Mouse (Mus musculus) monocyte, adult 5-6 weeks (primary cell): ENCODE data around the gene Csnk1g2. TPM values are rescaled to one million over a fixed set of nuclear protein-coding genes. Genes with fewer than 3 reads are reported as not detected.

Experiments
- ATAC-seq: fragments of 153-309, 156-312 bp; replicated peaks from 2 replicates; pipeline ENCODE4 v1.8.0; 2017; ENCODE audit warnings: mild to moderate bottlenecking; ENCODE audit not compliant: low TSS enrichment, insufficient number of reproducible peaks, severe bottlenecking, poor library complexity, low FRiP score
- total RNA-seq: library from RNA; stranded (forward); fragments of 200-1000, 200-491, 200-594 nt; gene quantifications from 3 replicates; pipeline ENCODE4 v1.2.3, GENCODE M21; 2017

Gene Csnk1g2
- total RNA-seq, result 174 to 193 TPM (median 192 TPM) in 3 replicates

DNA sequence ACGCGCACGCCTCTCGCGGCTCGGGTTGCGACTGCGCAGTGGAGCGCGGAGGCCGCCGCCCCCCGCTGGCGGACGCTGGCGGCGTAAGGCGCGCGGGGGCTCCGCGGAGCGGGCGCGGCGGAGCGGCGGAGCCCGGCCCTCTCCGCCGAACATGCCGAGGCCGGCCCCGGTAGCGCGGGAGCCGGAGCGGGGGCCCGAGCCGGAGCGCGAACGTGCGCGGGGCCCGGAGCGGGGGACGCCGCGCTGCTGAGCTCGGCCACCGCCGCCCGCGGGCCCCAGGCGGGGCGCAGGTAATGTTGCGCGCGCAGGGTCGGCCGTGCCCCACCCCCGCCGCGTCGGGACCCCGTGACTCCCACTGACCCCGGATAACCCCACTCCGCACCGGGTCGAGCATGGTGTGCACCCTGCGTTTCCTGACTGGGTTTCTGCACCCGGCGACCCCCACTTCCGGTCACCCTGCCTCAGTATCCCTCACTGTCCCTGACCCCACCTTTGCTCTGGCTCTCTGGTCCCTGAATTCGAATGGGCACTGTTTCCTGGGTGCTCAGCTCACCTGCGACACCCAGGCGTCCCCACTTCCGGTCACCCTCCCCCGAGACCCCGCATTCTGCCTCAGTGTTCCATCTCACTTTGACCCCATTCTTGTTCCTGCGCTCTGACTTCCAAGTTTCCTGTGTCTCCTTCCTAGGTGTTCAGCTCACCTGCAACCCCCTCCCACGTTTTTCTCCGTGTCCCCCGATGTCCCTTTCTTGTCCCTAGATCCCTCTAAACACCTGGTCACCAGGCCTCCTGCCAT lies at the start of gene Csnk1g2:
TSS of gene Csnk1g2 (plus strand) at position 178 of the 796 bp plus-strand sequence.
- ATAC-seq, result no peak

DNA sequence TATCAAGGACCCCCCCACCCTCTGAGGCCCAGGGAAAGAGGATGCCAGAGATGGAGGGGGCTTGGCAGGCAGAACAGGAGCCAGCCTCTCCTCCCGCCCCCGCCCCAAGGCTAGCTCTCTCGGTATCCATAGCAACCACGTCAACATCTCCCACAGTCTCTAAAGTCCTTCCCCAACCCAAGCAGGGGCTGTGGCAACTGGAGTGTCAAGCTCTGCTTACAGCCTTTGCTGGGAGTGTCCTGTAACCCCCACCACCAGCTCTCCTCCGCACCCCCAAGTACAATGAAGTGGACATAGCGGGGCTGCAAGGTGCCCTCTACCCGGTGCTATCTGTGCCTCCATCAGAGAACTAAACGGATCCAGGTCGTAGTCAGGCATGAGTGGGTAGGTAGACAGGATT lies 48.7 kb upstream of the Csnk1g2 start:
- no peak for ATAC-seq

DNA sequence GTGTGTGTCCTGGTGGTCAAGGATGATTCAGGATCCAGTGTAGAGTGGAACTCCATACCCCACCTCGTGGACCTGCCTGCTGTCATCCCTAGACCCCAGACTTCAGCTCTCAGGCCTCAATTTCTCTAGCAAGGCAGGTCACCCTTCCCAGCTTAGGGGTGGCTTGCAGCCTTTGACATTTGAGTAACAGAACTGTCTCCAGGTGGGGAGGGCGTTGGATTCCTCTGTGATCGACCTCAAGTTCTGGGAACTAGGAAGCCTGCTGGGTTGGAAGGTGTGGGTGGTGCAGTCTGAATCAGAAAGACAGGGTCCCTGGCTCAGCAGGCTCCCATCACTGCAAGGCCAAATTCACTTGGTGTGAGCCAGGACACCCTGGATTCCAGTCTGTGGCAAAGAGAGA lies 47.7 kb upstream of the Csnk1g2 start:
- ATAC-seq, result no peak

- no peak for ATAC-seq
Measured at GRCm38 (mm10) chr10:80575925-80576324, 46.7 kb upstream of the Csnk1g2 start.

GRCm38 (mm10) chr10:80576351-80577194 lies 46.1 kb upstream of the Csnk1g2 start:
- ATAC-seq, result no peak

DNA sequence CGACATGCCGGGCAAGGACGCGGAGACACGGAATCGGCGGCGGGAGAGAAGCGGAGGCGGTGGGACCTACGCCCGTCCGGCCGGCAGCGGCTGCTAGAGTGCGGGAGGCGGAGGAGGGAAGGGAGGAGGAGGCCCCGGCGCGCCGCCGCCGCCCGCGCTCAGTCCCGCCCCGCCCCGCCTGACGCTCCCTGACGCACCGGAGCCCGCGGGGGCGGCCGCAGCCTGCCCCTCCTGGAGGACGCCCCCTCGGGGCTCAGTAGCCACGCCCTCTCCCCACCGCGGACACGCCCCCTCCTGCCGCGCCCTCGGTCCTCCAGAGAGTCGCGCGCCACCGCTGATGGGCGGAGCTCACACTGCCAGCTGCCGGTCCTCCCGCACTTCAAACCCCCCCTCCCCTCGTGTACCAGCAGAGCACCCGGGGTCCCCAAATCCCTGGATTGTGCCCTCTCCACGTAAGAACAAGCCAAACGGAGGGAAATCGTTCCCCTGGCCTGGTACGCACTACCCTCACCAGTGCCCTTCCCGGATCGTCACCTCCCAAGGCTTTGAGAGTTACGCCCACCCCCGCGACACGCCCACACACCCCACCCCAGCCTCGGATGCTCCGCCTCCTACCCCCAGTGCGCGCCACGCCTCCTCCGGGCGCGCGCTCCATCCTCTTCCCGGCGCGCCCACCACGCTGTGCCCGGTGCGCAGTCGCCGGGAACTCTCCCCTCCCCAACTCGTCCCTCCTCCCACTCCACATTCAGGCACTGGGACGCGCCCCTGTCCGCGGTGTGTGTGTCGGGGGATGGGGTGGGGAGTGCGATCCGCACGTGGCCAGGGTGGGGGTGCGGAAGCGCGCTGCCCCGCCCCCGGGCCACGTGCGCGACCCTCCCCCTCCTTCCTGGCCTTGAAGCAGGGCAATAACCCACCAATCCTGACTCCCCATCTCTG lies 45.2 kb upstream of the Csnk1g2 start, which contains the start of gene Klf16:
TSS of gene Klf16 (minus strand) at position 127 of the 936 bp plus-strand sequence.
- peak; percentile 60 for ATAC-seq

DNA sequence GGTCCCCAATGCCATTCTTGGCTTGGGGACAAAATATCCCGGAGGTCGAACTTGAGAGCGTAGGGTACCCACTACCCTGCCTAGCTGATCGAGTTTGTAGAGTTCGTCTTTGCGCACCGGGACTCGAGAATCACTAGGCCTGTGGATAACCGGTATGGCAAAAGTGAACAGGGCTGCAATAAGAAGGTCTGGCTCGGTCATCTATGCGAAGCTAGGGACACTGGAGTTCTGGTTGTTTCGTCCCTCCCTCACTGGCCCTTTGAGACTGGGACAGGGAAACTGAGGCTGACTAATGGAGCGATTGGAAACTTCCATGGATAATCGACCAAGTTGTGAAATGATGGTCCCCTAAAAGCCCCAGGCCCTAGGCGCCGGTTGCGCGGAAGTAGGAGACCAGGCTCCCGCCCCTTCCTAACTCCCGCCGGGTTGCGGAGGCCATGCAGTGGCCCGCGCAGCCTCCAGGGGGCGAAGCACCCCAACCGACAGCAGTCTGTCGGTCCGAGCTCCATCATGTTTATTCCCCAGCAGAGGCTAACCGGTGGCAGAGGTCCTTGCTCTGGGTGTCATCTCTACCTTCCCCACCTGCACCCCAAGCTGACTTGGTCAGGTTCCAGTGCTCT lies 44.4 kb upstream of the Csnk1g2 start:
- ATAC-seq, result peak; percentile 58

DNA sequence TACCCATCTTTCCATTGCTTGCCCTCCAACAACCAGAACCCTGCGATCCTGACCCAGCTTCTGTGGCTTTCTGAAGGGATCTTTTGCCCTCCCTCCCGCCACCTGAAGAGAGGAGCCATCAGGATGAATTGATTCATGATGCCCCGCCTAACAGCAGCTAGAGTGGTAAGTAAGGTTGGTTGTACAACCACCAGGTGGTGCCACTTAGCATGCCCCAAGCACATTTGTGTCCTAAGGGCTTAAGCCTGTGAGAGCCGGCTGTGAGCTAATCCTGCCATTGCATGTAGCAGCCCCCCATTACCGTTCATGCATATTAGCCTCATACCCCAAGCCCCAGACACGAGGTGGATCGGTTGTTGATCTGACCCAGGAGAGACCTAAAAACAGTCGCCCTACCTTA lies 43.7 kb upstream of the Csnk1g2 start:
- ATAC-seq, result no peak

GRCm38 (mm10) chr10:80583047-80583446 lies 39.6 kb upstream of the Csnk1g2 start:
- no peak for ATAC-seq

GRCm38 (mm10) chr10:80584045-80584488 lies 38.6 kb upstream of the Csnk1g2 start:
- ATAC-seq, result no peak

DNA sequence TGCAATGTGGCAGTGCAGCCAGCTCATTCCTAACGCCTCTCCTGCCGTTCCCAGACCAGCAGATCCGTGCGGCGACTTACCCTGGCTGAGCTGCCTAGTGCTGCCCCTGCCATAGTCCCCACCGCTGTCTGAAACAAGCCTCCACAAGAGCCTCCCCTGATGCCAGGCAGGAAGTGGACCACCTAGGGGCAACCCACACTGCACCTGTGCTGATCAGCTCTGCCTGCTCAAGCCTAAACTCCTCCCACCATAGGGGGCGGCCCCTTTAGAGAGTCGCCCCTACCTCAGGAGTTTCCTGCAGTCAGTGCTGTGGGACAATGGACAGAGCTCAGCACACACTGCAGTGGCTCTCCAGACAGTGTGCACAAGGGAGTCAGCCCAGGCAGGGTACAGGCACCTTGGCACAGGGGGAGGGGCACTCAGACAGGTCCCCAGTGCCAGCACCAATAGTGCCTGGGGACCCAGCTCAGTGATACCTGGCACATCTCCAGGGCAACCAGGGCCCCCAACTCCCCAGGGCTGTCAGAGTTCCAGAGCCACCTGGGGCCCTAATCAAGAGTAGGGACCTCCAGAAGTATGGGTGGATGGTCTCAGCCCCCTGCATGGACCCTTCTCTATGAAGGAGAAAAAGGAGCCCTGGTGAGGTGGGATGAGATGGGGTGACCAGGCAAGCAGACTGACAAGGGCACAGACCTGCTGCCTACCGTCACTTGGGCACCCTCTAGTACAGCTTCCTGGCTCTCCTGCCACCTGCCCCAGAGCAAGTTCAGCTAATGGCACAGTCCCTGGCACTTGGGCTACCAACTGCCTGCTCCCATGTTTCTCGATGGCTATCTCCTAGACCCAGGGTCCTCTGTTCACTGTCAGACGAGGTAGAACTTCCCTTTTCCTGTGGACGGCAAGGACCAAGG lies 37.7 kb upstream of the Csnk1g2 start:
- ATAC-seq, result no peak

- no peak for ATAC-seq
Measured at GRCm38 (mm10) chr10:80585581-80585980, 37.1 kb upstream of the Csnk1g2 start.

DNA sequence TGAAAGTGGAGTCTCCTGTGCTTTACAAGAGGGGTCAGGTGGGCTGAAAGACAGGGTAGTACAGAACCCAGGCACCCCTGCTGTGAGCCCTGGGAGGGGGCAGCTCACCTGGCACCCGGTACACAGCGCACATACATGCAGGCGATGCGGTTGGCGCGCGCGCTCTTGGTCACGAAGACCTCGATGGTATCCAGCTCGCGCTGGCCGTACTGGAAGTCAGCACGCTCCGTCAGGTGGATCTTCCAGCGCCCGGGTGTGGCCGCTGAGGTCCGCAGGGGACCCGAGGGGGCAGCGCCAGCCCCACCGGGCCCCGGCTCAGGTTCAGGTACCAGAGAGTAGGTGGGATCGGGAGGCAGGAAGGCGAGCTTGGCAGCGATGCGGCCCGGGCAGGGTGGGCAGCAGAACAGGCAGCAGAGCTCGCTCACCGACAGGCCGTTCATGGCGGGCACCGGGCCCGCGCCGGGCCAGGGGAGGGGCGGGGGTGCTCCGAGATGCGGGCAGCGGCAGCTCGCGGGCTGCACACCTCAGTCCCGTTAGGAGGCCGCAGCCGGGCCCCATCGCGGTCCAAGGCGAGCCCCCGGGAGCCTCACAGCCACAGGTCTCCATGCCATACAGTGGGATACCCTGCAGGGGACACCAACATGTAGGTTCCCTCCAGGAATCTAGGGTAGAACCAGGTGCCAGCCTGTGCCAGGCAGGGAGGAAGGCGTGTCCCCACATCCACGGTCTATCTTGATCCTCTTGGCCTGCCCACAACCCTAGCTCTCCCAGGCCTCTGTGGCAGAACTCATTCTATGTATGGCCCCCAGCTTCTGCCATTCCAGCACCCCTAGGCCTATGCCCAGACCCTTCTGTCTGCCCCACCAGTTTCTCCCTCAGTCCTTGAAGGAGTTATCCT lies 36.0 kb upstream of the Csnk1g2 start:
- ATAC-seq, result no peak

- no peak for ATAC-seq
Measured at GRCm38 (mm10) chr10:80587305-80587657, 35.4 kb upstream of the Csnk1g2 start.

- ATAC-seq, result no peak
Measured at GRCm38 (mm10) chr10:80589127-80589878, 33.3 kb upstream of the Csnk1g2 start.
